Mouse (Mus musculus) spleen, adult 2 months (tissue): ENCODE data around the gene Cwh43. TPM values are rescaled to one million over a fixed set of nuclear protein-coding genes. Genes with fewer than 3 reads are reported as not detected.
A peak's percentile ranks its signal among the peaks of the same experiment; 100 is the strongest.
"Not testable (repeated sequence)": the region's sequence is repeated elsewhere in the genome, so short reads cannot be mapped to it uniquely, and the experiment has no call there.

ENCODE experiments used
- DNase-seq, 2 experiments: peaks; one replicate each; pipeline versions ENCODE4 v3.0.0 to v3.0.0-alpha.2; 2012 to 2021; ENCODE audit warnings: low spot score in 2 of 2, low read depth in 1 of 2
- H3K27ac ChIP-seq: fragments of 200-500 bp; 2 replicates; pipeline ENCODE4 v1.5.1; 2012; ENCODE audit warnings: low read length, inconsistent platforms; ENCODE audit not compliant: insufficient read depth
- H3K27me3 ChIP-seq: fragments of 200-500 bp; 2 replicates; pipeline ENCODE4 v1.6.1; 2012; ENCODE audit warnings: mild to moderate bottlenecking, moderate library complexity, low read length, inconsistent platforms; ENCODE audit not compliant: control insufficient read depth, insufficient read depth
- H3K36me3 ChIP-seq: fragments of 200-500 bp; 2 replicates; pipeline ENCODE4 v1.6.1; 2012; ENCODE audit warnings: mild to moderate bottlenecking, low read length, inconsistent platforms; ENCODE audit not compliant: control insufficient read depth, insufficient read depth
- H3K4me1 ChIP-seq: fragments of 200-500 bp; 2 replicates; pipeline ENCODE4 v1.6.1; 2011; ENCODE audit warnings: inconsistent platforms; ENCODE audit not compliant: control insufficient read depth, insufficient read depth, insufficient read length
- H3K4me3 ChIP-seq: fragments of 200-500 bp; 2 replicates; pipeline ENCODE4 v1.5.1; 2011; ENCODE audit warnings: mild to moderate bottlenecking, inconsistent platforms; ENCODE audit not compliant: insufficient read depth, insufficient read length; ENCODE audit errors: extremely low read depth
- CTCF ChIP-seq: fragments of 200-500 bp; IDR thresholded peaks from 2 replicates; pipeline ENCODE4 v1.5.1; 2011; ENCODE audit warnings: mild to moderate bottlenecking, inconsistent platforms; ENCODE audit not compliant: insufficient read depth, insufficient read length, insufficient replicate concordance; ENCODE audit errors: extremely low read depth
- POLR2A ChIP-seq: fragments of 200-500 bp; IDR thresholded peaks from 2 replicates; pipeline ENCODE4 v1.6.1; 2011; ENCODE audit warnings: low read depth, low read length, inconsistent platforms
- WGBS: fragments of 180-500 bp; shearing (Covaris S2); methylation state at CpG from one replicate; pipeline ENCODE4 v1.1.7; 2018; 5-methylcytosine and 5-hydroxymethylcytosine counted together
- polyA plus RNA-seq: library from polyadenylated mRNA; depleted of rRNA; stranded (reverse); fragments of >200 nt; gene quantifications from 2 replicates; pipeline ENCODE4 v1.2.3, GENCODE M21; 2012

Cwh43 gene
- polyA plus RNA-seq, 1 experiment: not detected

DNA sequence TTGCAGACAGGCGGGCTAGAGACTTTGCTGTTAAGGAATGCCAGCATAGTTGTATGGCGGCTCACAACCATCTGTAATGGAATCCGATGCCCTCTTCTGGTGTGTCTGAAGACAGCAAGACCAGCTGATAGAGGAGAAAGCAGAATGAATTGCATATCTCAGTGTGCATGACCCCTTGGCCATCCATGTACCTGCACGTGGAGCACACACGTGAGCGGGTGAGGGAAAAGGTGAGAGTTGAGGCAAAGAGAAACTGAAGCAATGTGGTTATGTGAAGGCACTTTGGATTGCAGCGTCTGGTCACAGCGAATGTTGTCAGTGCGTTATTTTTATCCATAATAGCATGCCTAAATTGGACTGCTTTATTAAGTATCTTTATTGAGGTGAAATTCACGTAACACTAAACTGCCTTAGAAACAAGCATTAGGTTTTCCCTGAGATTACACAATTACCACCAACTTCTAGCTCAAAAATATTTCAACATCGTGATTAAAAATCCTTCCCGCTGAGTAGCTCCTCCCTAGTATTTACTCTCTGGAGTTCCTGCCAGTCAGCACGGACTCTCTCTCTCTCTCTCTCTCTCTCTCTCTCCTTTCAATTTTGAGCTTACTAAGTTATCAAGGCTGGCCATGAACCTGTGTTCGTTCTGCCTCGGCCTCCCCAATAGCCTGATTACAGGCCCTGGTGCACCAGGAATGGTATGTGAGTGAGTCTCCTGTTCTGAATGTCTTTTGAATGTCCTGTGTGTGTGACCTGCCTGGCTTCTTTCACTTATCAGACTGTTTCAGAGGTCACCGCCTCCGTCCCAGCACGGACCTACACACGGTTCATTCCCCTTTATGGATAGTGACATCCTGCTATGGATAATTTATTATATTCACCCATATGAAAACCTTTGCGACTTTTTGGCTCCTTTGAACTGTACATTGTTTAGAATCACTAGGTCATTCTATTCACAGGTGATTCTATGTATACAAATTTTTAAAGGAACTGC lies 68.8 kb downstream of the Cwh43 start:
- 91% methylated on average over 20 of the region's 20 CpGs for WGBS
- H3K4me3 ChIP-seq: no peak overlapping the region

DNA sequence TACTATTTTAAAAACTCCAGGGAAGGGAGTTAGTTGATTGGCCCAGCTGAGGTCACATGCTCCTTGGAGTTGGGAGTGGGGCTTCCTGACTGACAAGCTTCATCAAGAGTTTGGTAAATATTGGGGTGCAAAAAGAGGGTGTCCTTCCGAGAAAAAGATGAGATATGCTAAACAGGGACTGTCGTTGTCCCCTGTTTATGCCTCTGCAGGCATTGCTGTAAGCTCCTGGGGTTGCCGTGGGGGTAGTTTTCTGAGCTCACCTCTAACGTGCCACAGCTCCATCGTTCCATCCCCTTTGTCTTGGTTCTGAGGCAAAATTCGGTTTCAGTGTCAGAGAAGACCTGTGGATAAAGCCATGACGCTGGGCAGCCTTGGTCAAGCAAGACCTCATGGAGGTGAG lies 74.8 kb downstream of the Cwh43 start, which contains the start of gene Dcun1d4:
Gene Dcun1d4, plus strand, starts transcription at position 301 of the 400 bp plus-strand sequence.
- Histone ChIP-seq H3K27ac (no peak within 1 kb of the TSS), H3K36me3 (no peaks in the 10 kb centered on the region), H3K4me3 (no peak within 1 kb of the TSS), H3K27me3 (no peaks in the 10 kb centered on the region), H3K4me1 (no peaks in the 10 kb centered on the region)
- 87% methylated on average over 7 of the region's 7 CpGs for WGBS
- no peak for DNase-seq
- TF ChIP-seq CTCF (no peak), POLR2A (no peak)

More for the DNA sequence above, 68.8 kb downstream of the Cwh43 start:
- H3K36me3 ChIP-seq: no peaks in the 10 kb centered on the region
- DNase-seq: no peak
- no peaks in the 10 kb centered on the region for H3K27me3 ChIP-seq
- TF ChIP-seq POLR2A: no peak
- no peak for TF ChIP-seq CTCF
- no peak overlapping the region for H3K27ac ChIP-seq
- no peaks in the 10 kb centered on the region for H3K4me1 ChIP-seq

DNA sequence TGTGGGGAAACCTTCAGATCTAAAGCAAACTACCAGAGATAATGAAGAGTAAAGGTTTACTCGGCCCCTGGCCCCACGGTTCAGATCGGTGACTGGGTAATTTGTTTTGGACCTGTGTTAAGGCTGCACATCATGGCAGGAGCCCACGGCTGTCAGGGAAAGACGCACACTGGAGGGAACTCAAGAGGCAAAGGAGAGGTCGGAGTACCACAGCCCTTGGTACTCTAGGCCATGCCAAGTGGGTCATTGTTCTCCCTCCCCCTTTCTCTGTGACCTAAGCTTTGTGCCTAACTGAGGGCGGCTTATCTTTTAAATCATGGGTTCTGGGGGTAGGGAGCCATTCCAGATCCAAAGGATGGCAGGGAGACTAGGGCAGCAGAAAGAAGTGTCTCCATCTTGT lies 75.5 kb downstream of the Cwh43 start:
- no peak for TF ChIP-seq POLR2A
- TF ChIP-seq CTCF: no peak
- WGBS: 88% methylated on average over 7 of the region's 7 CpGs
- Histone ChIP-seq H3K27ac (no peak overlapping the region), H3K4me3 (no peak overlapping the region), H3K36me3 (no peaks in the 10 kb centered on the region), H3K27me3 (no peaks in the 10 kb centered on the region), H3K4me1 (no peaks in the 10 kb centered on the region)
- no peak for DNase-seq

DNA sequence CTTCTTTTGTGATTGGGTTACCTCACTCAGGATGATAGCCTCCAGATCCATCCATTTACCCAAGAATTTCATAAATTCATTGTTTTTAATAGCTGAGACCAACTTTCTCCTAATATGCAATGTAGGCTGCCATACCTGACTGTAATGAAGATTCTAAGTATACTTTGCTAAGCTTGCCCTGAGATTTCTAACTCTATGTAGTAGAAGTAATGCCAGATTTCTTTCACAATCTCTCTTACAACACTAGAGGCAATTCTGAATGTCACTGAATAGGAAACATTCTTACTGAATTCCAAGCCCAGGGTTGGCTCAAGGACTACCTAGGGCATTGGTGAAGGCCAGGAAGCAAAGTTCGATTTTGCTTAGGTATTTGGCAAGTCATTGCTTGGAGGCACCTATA lies 76.5 kb downstream of the Cwh43 start:
- WGBS: 75% methylated on average over 1 of the region's 1 CpGs
- not testable (repeated sequence) for DNase-seq

DNA sequence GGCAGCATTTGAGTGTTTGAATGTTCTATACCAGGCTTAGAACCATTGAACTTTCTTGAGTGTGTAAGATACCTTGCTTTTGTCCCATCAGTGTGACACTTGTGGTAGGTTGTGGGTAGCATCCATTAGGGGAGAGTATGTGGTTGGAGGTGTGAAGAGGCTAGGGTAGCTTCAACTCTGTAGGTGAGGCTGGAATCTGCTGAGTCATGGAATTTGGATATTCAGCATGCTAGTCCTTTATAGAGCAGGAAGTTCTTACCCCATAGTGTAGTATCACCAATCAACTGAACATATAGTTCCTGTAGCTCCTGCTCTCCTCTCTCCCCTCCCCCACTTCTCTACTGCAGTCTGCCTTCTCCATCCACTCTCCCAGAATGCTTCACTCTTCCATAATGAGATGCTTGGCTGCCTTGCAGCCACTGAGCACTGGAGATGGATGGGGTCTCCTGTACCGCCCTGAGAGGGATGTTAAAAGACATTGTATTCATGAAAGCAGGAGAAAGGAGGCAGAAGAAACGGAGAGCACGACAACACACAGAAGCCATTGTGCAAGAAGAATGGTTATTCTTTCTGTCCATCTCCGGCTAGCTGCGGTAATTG lies 78.2 kb downstream of the Cwh43 start:
- Histone ChIP-seq H3K4me1 (no peaks in the 10 kb centered on the region), H3K27me3 (peaks cover 1% of the 10 kb centered on the region; the same call in 1 of the 2 replicates), H3K36me3 (no peaks in the 10 kb centered on the region), H3K27ac (no peak overlapping the region), H3K4me3 (no peak overlapping the region)
- TF ChIP-seq POLR2A (no peak), CTCF (no peak)
- 83% methylated on average over 5 of the region's 5 CpGs for WGBS
- no peak for DNase-seq

More for the DNA sequence above, 76.5 kb downstream of the Cwh43 start:
- not testable (repeated sequence) for H3K27ac ChIP-seq, H3K27me3 ChIP-seq, H3K4me1 ChIP-seq, H3K4me3 ChIP-seq, H3K36me3 ChIP-seq

DNA sequence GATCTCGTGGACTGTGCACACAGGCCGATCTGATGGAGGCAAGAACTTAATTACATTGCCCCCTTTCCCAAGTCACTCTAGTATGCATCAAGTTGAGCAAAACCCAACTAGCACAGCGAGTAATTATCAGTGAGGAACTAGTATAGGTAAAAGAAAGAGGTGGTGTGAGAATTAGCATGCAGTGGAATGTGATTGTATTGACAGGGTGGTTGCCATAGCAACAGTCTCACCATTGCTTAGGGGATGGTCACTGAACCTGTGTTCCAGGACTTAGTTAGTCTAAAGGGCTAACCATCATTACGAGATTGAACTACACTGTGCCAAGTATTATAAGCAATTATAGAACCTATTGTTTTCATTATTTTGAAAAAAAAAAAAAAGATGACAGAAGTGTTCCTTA lies 80.6 kb downstream of the Cwh43 start:
- Histone ChIP-seq H3K36me3 (no peaks in the 10 kb centered on the region), H3K27ac (no peak overlapping the region), H3K4me1 (no peaks in the 10 kb centered on the region), H3K27me3 (peaks cover 1% of the 10 kb centered on the region; the same call in 1 of the 2 replicates), H3K4me3 (no peak overlapping the region)
- TF ChIP-seq POLR2A (no peak), CTCF (no peak)
- WGBS: 66% methylated on average over 4 of the region's 4 CpGs
- DNase-seq: no peak

DNA sequence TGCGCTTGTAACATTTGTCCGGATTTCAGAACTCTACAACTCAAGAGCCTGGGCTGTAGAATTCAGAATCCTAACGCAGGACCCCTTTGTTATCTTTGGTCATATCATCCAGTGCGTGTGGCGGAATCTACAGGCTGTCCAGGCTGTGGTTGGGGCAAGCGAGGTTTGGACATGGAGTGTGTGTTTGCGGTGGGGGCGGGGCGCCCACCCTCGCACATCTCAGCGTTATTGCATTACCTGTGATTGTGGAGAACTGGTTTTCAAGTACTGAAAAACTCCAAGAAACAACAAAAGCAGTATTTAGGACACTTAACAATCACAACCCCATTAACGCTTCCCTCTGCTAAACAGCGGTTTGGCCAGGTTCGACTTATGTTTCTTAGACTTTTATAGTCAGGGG lies 84.0 kb downstream of the Cwh43 start:
- Histone ChIP-seq H3K4me3 (peak overlapping the region; percentile 61; the same call in 1 of the 2 replicates), H3K36me3 (no peaks in the 10 kb centered on the region), H3K27ac (no peak overlapping the region), H3K4me1 (no peaks in the 10 kb centered on the region; the same call in 1 of the 2 replicates), H3K27me3 (peaks cover 1% of the 10 kb centered on the region; the same call in 1 of the 2 replicates)
- TF ChIP-seq POLR2A (no peak), CTCF (no peak)
- 11% methylated on average over 14 of the region's 14 CpGs for WGBS
- DNase-seq: no peak
